Mouse (Mus musculus) small intestine, adult 2 months (tissue): Measurements from ENCODE around the gene Trp53inp2.

Experiments
- CTCF ChIP-seq: fragments of 200-500 bp; IDR thresholded peaks from 2 replicates; pipeline ENCODE4 v1.5.1; 2012; ENCODE audit warnings: low read depth, mild to moderate bottlenecking, control low read depth, inconsistent platforms, low read length, moderate library complexity, mixed read lengths; ENCODE audit not compliant: insufficient replicate concordance, insufficient read length; ENCODE audit errors: extremely low read depth
- POLR2A ChIP-seq: fragments of 200-500 bp; IDR thresholded peaks from 2 replicates; pipeline ENCODE4 v1.6.1; 2012; ENCODE audit warnings: low read depth, mild to moderate bottlenecking, control low read depth, inconsistent platforms, low read length, moderate library complexity

DNA sequence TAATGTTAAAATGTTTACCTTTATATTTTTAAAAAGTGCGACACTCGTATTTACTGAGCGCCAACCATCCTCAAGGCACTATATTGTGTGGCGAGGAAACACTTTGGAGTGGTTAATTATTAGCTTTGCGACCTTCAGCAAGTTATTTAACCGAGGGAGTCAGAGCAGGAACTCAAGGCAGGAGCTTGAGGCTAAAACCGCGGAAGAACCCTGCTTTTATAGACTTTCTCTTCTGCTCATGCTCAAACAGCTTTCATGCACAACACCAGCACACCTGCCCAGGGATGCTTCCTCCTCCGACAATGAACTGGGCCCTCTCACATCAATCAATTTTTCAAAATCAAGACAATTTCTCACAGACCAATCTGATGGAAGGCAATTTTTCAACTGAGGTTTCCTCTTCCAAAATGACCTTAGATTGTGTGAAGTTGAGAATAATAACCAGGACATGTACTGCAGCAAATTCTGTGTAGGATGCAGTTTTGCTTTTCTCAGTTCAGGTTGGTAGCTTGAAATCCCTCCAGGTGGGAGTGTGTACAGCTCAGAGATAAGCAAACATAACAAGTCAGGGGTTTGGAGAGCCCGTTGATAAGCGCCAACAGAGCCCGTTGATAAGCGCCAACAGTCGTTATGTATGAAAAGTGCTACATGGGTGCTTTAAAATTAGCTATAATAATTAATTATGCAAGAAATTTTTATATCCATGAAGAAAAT lies 23.0 kb upstream of the Trp53inp2 start:
- TF ChIP-seq POLR2A (no peak), CTCF (no peak)
